Mouse (Mus musculus) E14TG2a.4 (cell line): ENCODE results near the gene Arl6ip5.

Source experiments
- H3K27me3 ChIP-seq: 2 replicates; pipeline ENCODE4 v1.6.1; 2014; ENCODE audit warnings: low read length, control low read depth; ENCODE audit not compliant: insufficient read depth
- H3K36me3 ChIP-seq: 2 replicates; pipeline ENCODE4 v1.6.1; 2014; ENCODE audit warnings: low read length, control low read depth; ENCODE audit not compliant: insufficient read depth
- H3K4me1 ChIP-seq: replicated peaks from 2 replicates; pipeline ENCODE4 v1.6.1; 2014; ENCODE audit warnings: low read depth, low read length, control low read depth
- H3K4me3 ChIP-seq: replicated peaks from 2 replicates; pipeline ENCODE4 v1.5.1; 2014; ENCODE audit warnings: mild to moderate bottlenecking, low read length
- H3K9me3 ChIP-seq: 2 replicates; pipeline ENCODE4 v1.6.1; 2014; ENCODE audit warnings: low read length, control low read depth
- CTCF ChIP-seq: conservative IDR thresholded peaks from 2 replicates; pipeline ENCODE4 v1.5.1; 2014; ENCODE audit warnings: low read length
- NANOG ChIP-seq: IDR thresholded peaks from 2 replicates; pipeline ENCODE4 v1.6.1; 2014; ENCODE audit warnings: borderline replicate concordance, low read length, mixed read lengths
- POU5F1 ChIP-seq: IDR thresholded peaks from 2 replicates; pipeline ENCODE4 v1.6.1; 2014; ENCODE audit warnings: low read length, borderline replicate concordance

Gene Arl6ip5

DNA sequence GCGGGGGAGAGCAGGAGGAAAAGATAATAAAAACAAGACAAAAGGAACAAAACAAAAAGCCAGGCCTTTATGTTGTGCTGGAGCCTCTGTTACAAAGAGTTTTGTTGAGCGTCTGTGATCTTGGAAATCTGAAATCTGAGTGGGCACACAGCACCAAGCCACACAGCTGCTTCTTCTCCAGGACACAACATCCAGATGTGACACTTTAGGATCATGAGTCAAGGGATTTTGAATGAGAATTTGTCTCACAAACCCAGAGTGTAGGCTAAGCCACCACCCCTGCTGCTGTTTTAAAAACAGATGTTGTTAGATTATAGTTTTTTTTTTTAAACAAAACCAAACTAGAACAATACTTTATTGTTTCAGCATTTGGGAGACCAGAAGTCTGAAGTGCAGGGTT is 61.9 kb downstream of the Arl6ip5 start:
- no peak overlapping the region for H3K4me3 ChIP-seq
- H3K4me1 ChIP-seq = peaks cover 18% of the 10 kb centered on the region
- TF ChIP-seq POU5F1 (no peak), NANOG (no peak), CTCF (no peak)
- H3K27me3 ChIP-seq = peaks cover 29% of the 10 kb centered on the region
- H3K9me3 ChIP-seq = no peaks in the 10 kb centered on the region
- H3K36me3 ChIP-seq = no peaks in the 10 kb centered on the region

DNA sequence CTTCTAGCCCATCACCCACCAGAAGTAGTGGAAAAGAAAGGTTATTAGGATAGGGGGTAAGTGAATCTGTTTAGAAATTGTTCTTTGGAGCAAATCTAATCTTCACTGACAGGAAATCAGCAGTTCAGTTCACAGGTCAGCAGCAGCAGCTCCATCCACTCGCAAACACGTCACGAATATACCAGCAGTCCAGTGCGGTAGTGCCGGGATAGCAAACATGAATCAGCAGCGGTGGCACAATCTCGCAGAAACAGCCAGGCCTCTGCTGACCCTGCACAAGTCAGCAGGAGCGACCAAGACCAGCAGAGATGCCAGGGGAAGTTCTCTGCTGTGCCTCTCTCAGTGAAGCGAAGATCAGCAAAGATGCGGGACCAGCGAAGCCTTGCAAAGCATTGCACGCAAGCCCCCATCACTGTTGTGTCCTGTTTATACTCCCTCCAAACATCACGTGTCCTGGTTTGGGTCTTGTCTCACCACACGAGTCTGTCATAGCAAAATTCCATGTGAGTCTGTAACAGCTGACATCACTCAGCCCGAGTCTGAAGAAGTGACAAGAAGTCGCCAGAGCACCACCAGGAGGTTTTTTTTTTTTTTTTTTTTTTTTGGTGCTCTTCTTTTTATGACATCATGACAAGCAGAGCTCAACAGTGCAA is 62.7 kb downstream of the Arl6ip5 start:
- peaks cover 23% of the 10 kb centered on the region for H3K4me1 ChIP-seq
- H3K27me3 ChIP-seq = peaks cover 29% of the 10 kb centered on the region
- TF ChIP-seq NANOG = no peak
- TF ChIP-seq CTCF = no peak
- TF ChIP-seq POU5F1 = no peak
- H3K4me3 ChIP-seq = no peak overlapping the region
- no peaks in the 10 kb centered on the region for H3K36me3 ChIP-seq
- no peaks in the 10 kb centered on the region for H3K9me3 ChIP-seq

DNA sequence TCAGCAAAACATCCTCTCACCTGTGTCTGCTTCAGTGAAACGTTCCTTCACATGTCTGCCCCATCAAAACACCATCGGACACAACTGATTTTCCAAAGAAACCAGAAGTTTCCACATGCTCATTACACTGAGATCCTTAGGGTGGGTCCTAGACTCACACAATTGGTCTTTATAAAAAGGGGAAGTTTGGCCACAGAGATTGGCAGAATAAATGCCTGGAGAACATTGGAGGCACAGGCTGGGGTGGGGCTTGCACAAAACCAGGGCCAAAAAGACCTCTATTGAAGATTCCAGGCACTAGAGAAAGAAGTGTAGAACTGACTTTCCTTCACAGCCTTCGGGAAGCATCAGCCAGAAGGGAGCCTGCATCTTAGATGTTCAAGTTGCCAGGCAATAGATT is 63.3 kb downstream of the Arl6ip5 start:
- Histone ChIP-seq H3K9me3 (no peaks in the 10 kb centered on the region), H3K27me3 (peaks cover 29% of the 10 kb centered on the region), H3K4me3 (no peak overlapping the region), H3K4me1 (peaks cover 28% of the 10 kb centered on the region), H3K36me3 (no peaks in the 10 kb centered on the region)
- TF ChIP-seq POU5F1 (no peak), NANOG (no peak), CTCF (no peak)

DNA sequence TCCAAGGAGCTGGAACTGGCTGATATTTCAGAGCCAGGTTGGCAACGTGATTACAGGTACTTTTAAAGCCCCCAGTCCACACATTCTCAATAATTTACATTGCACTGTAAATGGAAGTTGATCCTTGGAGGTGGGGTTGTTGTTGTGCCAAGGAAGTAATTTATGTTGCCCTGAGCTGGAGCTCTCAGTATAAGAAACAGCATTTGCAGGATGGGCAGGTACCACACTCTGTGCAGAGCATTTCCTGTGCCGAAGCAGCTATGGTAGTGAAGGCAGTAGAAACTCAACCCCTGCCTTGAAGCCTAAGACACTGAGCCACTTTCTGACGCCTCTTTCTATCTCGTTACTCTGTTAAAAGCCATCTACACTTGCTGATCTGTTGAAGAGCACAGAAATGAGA is 65.3 kb downstream of the Arl6ip5 start:
- TF ChIP-seq CTCF = no peak
- no peak for TF ChIP-seq POU5F1
- TF ChIP-seq NANOG = no peak
- no peaks in the 10 kb centered on the region for H3K9me3 ChIP-seq

DNA sequence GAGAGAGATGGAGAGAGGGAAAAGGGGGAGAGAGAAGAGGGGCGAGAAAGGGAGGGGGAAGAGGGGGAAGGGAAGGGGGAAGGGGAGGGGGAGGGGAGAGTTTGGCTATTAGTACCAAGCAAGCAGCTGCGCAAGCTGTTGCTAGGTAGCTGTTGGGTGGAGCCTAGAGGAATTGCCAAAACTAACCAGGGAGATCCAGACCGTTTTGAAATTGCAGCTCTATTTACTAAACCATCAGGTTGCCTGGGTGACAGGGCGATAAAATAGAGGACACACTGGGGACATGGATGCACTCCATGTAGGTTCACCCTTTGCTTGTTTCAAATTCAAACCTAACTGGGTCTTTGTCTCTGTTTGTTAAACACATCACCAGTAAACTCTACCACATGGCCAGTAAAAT is 65.9 kb downstream of the Arl6ip5 start:
- no peak overlapping the region for H3K4me3 ChIP-seq
- peaks cover 29% of the 10 kb centered on the region for H3K27me3 ChIP-seq
- H3K9me3 ChIP-seq = no peaks in the 10 kb centered on the region
- H3K36me3 ChIP-seq = no peaks in the 10 kb centered on the region
- TF ChIP-seq CTCF (no peak), POU5F1 (no peak), NANOG (no peak)
- H3K4me1 ChIP-seq = peaks cover 36% of the 10 kb centered on the region

More for the DNA sequence above, 65.3 kb downstream of the Arl6ip5 start:
- no peaks in the 10 kb centered on the region for H3K36me3 ChIP-seq
- no peak overlapping the region for H3K4me3 ChIP-seq
- peaks cover 36% of the 10 kb centered on the region for H3K4me1 ChIP-seq
- H3K27me3 ChIP-seq = peaks cover 29% of the 10 kb centered on the region

DNA sequence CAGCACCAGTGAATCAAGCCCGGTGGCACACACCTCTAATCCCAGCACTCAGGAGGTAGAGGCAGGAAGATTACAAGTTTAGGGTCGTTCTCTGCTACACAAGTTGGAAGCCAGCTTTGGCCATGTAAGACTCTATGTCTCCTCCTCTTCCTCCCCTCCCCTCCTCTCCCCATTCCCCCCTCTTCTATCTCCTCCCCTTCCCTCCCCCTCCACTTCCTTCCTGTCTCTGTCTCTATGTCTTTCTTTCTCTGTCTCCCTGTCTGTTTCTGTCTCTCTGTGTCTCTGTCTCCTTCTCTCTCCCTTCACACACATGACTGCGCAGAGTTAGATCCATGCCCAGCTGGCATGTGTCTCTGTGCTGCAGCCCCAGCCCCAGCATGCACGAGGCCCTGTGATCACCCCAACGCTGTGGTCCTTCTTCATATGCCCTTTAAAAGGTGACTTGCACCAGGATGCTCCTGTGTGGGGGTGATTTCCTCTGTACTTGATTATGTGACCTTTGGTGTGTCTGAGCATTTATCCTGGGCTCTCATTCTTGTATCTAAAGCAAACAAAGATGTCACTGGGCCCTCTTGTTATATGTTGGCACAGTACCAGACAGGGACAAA is 66.5 kb downstream of the Arl6ip5 start:
- Histone ChIP-seq H3K9me3 (no peaks in the 10 kb centered on the region), H3K27me3 (peaks cover 24% of the 10 kb centered on the region), H3K36me3 (no peaks in the 10 kb centered on the region), H3K4me1 (peaks cover 36% of the 10 kb centered on the region), H3K4me3 (no peak overlapping the region)
- TF ChIP-seq POU5F1 (no peak), CTCF (no peak), NANOG (no peak)

DNA sequence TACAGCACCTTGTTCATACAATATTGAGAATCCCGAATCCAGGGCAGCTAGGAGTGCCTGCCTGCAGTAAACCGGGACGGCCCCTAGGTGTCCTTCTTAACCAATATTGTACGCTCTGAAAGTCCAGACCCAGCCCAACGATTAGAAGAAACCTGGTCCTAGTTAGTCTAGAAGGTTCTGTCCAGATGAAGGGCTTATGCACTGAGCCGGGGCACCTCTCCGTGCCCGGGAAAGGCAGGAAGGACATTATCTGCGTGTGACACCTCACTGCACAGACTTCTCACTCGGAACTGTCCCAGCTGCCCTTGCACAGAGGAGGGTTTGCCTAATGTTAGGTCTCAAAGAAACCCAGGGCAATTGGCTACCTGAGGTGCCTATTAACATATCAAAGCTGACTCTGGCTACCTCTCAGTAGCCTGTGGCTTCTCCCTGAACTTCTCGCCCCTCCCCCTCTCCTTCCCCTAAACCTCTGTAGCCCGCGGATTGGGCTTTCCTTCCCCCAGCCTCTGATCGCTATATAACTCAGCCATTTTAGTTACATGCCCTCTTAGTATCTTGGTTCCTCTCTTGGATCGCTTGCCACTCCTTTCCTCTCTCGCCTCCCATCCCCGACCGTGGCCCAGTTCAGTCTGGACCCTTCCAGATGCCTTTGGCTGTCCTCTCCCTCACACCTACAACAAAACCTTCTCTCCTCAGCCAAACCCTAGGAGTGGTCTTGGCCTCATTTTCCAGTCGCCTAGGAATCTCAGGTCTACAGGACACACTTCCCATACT is 67.7 kb downstream of the Arl6ip5 start:
- Histone ChIP-seq H3K36me3 (no peaks in the 10 kb centered on the region), H3K9me3 (no peaks in the 10 kb centered on the region), H3K4me3 (peak overlapping the region; percentile 66), H3K4me1 (peaks cover 36% of the 10 kb centered on the region), H3K27me3 (peaks cover 23% of the 10 kb centered on the region)
- TF ChIP-seq CTCF (peak; percentile 76), NANOG (peak; percentile 57; the same call in 1 of the 2 replicates), POU5F1 (no peak)

DNA sequence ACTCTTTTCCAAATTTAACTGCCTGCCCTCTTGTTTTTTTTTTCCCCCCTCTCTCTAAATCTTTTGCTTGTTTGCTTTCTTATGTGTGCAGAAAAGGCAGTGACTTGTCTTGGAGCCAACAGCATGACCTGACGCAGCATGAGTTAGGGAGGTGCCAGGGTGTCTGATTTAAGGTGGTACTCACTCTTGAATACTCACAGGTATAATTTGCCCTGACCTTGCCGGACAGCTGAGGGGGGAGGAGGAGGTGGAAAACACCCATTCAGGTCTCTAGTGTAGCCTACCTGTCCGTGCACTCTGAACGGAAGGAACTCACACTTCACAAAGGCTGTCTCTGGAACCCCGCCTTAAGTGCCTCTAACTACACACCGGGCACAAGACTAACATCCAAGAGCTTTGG is 68.4 kb downstream of the Arl6ip5 start:
- TF ChIP-seq POU5F1 = no peak
- TF ChIP-seq CTCF = no peak
- TF ChIP-seq NANOG = no peak
- Histone ChIP-seq H3K4me3 (no peak overlapping the region; the same call in 1 of the 2 replicates), H3K36me3 (no peaks in the 10 kb centered on the region), H3K9me3 (no peaks in the 10 kb centered on the region), H3K27me3 (peaks cover 17% of the 10 kb centered on the region), H3K4me1 (peaks cover 36% of the 10 kb centered on the region)
